Mouse (Mus musculus) stomach, postnatal 0 days (tissue): ENCODE data around the gene Capn11.

Experiments
- CTCF ChIP-seq: IDR thresholded peaks from 2 replicates; pipeline ENCODE4 v1.5.1; 2016; ENCODE audit warnings: antibody characterized with exemption, low read depth, mild to moderate bottlenecking, moderate library complexity
- EP300 ChIP-seq: optimal IDR thresholded peaks from 2 replicates; pipeline ENCODE3; 2016; ENCODE audit warnings: antibody characterized with exemption

DNA sequence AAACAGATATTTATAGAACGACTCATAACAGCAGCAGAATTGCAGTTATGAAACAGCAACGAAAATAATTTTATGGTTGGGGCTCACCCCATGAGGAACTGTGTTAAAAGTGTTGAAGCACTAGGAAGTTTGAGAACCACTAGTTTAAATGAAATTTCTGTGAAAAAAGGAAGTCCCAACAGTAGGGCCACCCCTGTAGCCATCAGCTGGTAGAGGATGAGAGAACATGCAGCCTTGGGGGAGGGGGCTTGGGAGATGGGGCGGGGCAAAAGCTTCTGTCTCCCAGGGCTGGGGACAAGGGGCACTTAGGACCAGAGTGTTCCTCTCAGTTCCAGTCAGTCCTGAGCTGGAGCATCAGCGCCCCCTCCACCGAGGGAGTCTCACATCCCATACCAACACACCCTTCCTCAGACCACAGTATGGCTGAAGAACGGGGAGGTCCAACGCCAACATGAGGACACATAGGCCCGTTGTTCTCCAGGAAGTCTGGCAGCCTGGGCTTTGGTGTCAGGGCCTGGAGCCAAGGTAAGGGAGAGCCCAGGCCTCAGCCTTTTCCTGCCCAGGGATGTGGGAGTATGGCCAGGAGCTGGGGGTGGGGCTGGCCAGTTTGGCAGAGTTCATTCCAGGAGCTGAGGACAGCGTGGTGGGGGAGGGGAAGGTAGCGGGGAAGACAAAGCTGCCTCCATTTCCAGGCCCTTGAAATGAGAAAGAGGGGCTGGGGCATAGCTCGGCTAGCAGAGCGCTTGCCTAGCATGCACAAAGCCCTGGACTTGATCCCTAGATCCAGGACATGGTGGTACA lies 74.8 kb downstream of the Capn11 start:
- TF ChIP-seq CTCF (0 out of 2 replicates have a peak, but pooled peaks have one; percentile 1), EP300 (no peak)
